Mouse (Mus musculus) granulocyte monocyte progenitor cell, adult 5-6 weeks (primary cell): ENCODE results near the gene Clcnka. TPM values are rescaled to one million over a fixed set of nuclear protein-coding genes. Genes with fewer than 3 reads are reported as not detected.

Source experiments
- ATAC-seq: replicated peaks from 2 replicates; pipeline ENCODE4 v1.8.0; 2016; ENCODE audit warnings: mild to moderate bottlenecking, moderate TSS enrichment, inconsistent platforms; ENCODE audit not compliant: poor library complexity, severe bottlenecking
- total RNA-seq, 2 experiments: library from RNA; stranded (forward) in 1 of 2; stranded (reverse) in 1 of 2; fragments of 200-712, 200-1000 nt in 1 of 2; fragments of >200 nt in 1 of 2; fragmentation: Nextera tagmentation in 1 of 2; gene quantifications; 2 replicates each; pipeline ENCODE4 v1.2.3; 2014 to 2017

The Clcnka gene
- total RNA-seq, 2 experiments from 2014 or later = not detected

- no peak for ATAC-seq
These were observed 57.0 kb downstream of the Clcnka start for GRCm38 (mm10) chr4:141341477-141341876.

GRCm38 (mm10) chr4:141338853-141339252, 59.7 kb downstream of the Clcnka start:
- ATAC-seq = no peak

GRCm38 (mm10) chr4:141337986-141338385, 60.5 kb downstream of the Clcnka start:
- no peak for ATAC-seq

- no peak for ATAC-seq
These were observed 62.3 kb downstream of the Clcnka start for GRCm38 (mm10) chr4:141336196-141336595.

GRCm38 (mm10) chr4:141335263-141335796, 63.2 kb downstream of the Clcnka start:
- ATAC-seq = no peak

- ATAC-seq = no peak
These were observed 63.8 kb downstream of the Clcnka start for GRCm38 (mm10) chr4:141334695-141335094.

Other genes starting within 250 kb of the Clcnka start
- gene Rsg1, start 184.8 kb downstream of the Clcnka start, total RNA-seq (2014; fragmentation: Nextera tagmentation) = 1.4 and 1.8 TPM in 2 replicates
- 1.4 and 2.6 TPM in 2 replicates for gene Rsg1, start 184.8 kb downstream of the Clcnka start, total RNA-seq (2017)
- gene Arhgef19, start 159.2 kb downstream of the Clcnka start, total RNA-seq (2014; fragmentation: Nextera tagmentation) = not detected in 2 replicates
- not detected in 2 replicates for gene Arhgef19, start 159.2 kb downstream of the Clcnka start, total RNA-seq (2017)
- 0.88 TPM in 1 of 2 replicates, not detected in the other for gene Epha2, start 97.5 kb downstream of the Clcnka start, total RNA-seq (2014; fragmentation: Nextera tagmentation)
- 0.10 TPM in 1 of 2 replicates, not detected in the other for gene Epha2, start 97.5 kb downstream of the Clcnka start, total RNA-seq (2017)
- not detected in 2 replicates for gene Fam131c, start 30.5 kb downstream of the Clcnka start, total RNA-seq (2014; fragmentation: Nextera tagmentation)
- not detected in 2 replicates for gene Fam131c, start 30.5 kb downstream of the Clcnka start, total RNA-seq (2017)
- not detected in 2 replicates for gene Clcnkb, start 17.3 kb upstream of the Clcnka start, total RNA-seq (2014; fragmentation: Nextera tagmentation)
- gene Clcnkb, start 17.3 kb upstream of the Clcnka start, total RNA-seq (2017) = not detected in 2 replicates
- not detected in 2 replicates for gene Hspb7, start 22.1 kb upstream of the Clcnka start, total RNA-seq (2014; fragmentation: Nextera tagmentation)
- not detected in 2 replicates for gene Hspb7, start 22.1 kb upstream of the Clcnka start, total RNA-seq (2017)
- gene Srarp, start 37.4 kb upstream of the Clcnka start, total RNA-seq (2014; fragmentation: Nextera tagmentation) = not detected in 2 replicates
- not detected in 2 replicates for gene Srarp, start 37.4 kb upstream of the Clcnka start, total RNA-seq (2017)
- gene Zbtb17, start 45.9 kb upstream of the Clcnka start, total RNA-seq (2014; fragmentation: Nextera tagmentation) = 10.0 and 18.4 TPM in 2 replicates
- gene Zbtb17, start 45.9 kb upstream of the Clcnka start, total RNA-seq (2017) = 19.9 and 28.9 TPM in 2 replicates
- gene Spen, start 139.9 kb upstream of the Clcnka start, total RNA-seq (2014; fragmentation: Nextera tagmentation) = 37.8 TPM in 2 replicates
- 21.4 and 25.5 TPM in 2 replicates for gene Spen, start 139.9 kb upstream of the Clcnka start, total RNA-seq (2017)
- 0.11 and 0.36 TPM in 2 replicates for gene Fblim1, start 207.4 kb upstream of the Clcnka start, total RNA-seq (2014; fragmentation: Nextera tagmentation)
- gene Fblim1, start 207.4 kb upstream of the Clcnka start, total RNA-seq (2017) = not detected in 2 replicates
- 1.7 and 3.8 TPM in 2 replicates for gene Tmem82, start 219.9 kb upstream of the Clcnka start, total RNA-seq (2014; fragmentation: Nextera tagmentation)
- 0.72 TPM in 1 of 2 replicates, not detected in the other for gene Tmem82, start 219.9 kb upstream of the Clcnka start, total RNA-seq (2017)
- gene Slc25a34, start 225.1 kb upstream of the Clcnka start, total RNA-seq (2014; fragmentation: Nextera tagmentation) = not detected in 2 replicates
- gene Slc25a34, start 225.1 kb upstream of the Clcnka start, total RNA-seq (2017) = not detected in 2 replicates